Mouse (Mus musculus): ENCODE measurements around the gene Exoc4.

DNA sequence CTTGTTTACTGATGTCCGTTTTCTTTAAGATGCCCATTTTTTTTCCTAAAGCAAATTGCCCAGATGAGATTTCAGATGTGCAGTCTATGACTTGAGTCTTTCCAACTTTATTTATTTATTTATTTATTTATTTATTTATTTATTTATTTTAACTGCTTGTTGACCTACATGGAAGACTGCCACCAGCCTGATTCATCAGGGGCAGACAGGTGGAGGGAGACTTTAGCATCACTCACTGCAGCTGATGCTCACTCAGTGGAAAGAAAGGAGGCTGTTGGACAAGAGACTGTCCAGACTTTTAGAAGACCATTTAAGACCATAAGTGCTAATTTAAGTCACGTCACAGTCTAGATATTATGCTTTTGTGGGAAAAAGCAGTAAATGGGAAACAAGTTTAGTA, 313.0 kb downstream of the Exoc4 start:
- TF ChIP-seq CTCF (IDR thresholded peaks at IDR 0.05; ENCODE audit: borderline replicate concordance, insufficient read depth, low read depth, low read length) (no peak), POLR2A (IDR thresholded peaks at IDR 0.05; ENCODE audit: borderline replicate concordance, insufficient read depth, low read length) (no peak)
